Mouse (Mus musculus) G1E (cell line): Measurements from ENCODE around the gene Aldh4a1. TPM values are rescaled to one million over a fixed set of nuclear protein-coding genes. Genes with fewer than 3 reads are reported as not detected.

Source experiments
- ATAC-seq: 2 replicates; pipeline ENCODE4 v1.8.0; 2016; ENCODE audit warnings: mild to moderate bottlenecking; ENCODE audit not compliant: insufficient number of reproducible peaks, poor library complexity, low FRiP score, severe bottlenecking; ENCODE audit errors: extremely low read depth
- DNase-seq: peaks from one replicate; pipeline ENCODE4 v3.0.0; 2012; ENCODE audit warnings: low spot score
- H3K27me3 ChIP-seq: 2 replicates; pipeline ENCODE4 v1.6.1; 2012; ENCODE audit warnings: mild to moderate bottlenecking, low read length, inconsistent platforms; ENCODE audit not compliant: insufficient read depth
- H3K36me3 ChIP-seq: replicated peaks from 2 replicates; pipeline ENCODE3; 2012; ENCODE audit warnings: mild to moderate bottlenecking, inconsistent platforms
- H3K4me1 ChIP-seq: 2 replicates; pipeline ENCODE4 v1.6.1; 2012; ENCODE audit warnings: low read depth, low read length, inconsistent platforms, mixed read lengths; ENCODE audit not compliant: insufficient read depth
- H3K4me3 ChIP-seq: 2 replicates; pipeline ENCODE4 v1.5.1; 2012; ENCODE audit warnings: low read depth, mild to moderate bottlenecking, inconsistent platforms, low read length, moderate library complexity, mixed read lengths
- H3K9me3 ChIP-seq: replicated peaks from 2 replicates; pipeline ENCODE4 v1.6.1; 2012; ENCODE audit warnings: inconsistent platforms
- CTCF ChIP-seq: IDR thresholded peaks from 2 replicates; pipeline ENCODE4 v1.5.1; 2012; ENCODE audit warnings: low read depth, low read length, inconsistent platforms, mixed read lengths
- GATA1 ChIP-seq: IDR thresholded peaks from 2 replicates; pipeline ENCODE4 v1.6.1; 2012; ENCODE audit warnings: borderline replicate concordance, low read length, inconsistent platforms, mixed read lengths
- GATA2 ChIP-seq: IDR thresholded peaks from 2 replicates; pipeline ENCODE4 v1.6.1; 2012; ENCODE audit warnings: low read depth, low read length, inconsistent platforms, borderline replicate concordance
- POLR2AphosphoS5 ChIP-seq: IDR thresholded peaks from 2 replicates; pipeline ENCODE4 v1.6.1; 2012; ENCODE audit warnings: low read depth, low read length, inconsistent platforms; ENCODE audit not compliant: insufficient replicate concordance
- TAL1 ChIP-seq: conservative IDR thresholded peaks from 2 replicates; pipeline ENCODE4 v1.6.1; 2012; ENCODE audit warnings: low read depth, low read length, inconsistent platforms, mixed read lengths
- polyA plus RNA-seq: library from polyadenylated mRNA; stranded (reverse); fragments of >175 nt; gene quantifications from 2 replicates; pipeline ENCODE4 v1.2.3, GENCODE M21; 2012
- total RNA-seq, 2 experiments: library from RNA; stranded (forward) in 1 of 2; stranded (reverse) in 1 of 2; fragments of 200-1000 nt in 1 of 2; fragments of >200 nt in 1 of 2; fragmentation: Nextera tagmentation in 1 of 2; gene quantifications; 2 replicates each; pipeline ENCODE4 v1.2.3; 2014 to 2017

Gene Aldh4a1
- total and polyA plus RNA-seq, 3 experiments: 13.3 to 44.1 (median 17.7) TPM

GRCm38 (mm10) chr4:139576251-139576880 lies 46.3 kb upstream of the Aldh4a1 start:
- Histone ChIP-seq H3K36me3 (no peaks in the 10 kb centered on the region), H3K4me1 (peaks cover 20% of the 10 kb centered on the region), H3K4me3 (no peak overlapping the region), H3K27me3 (peaks cover 50% of the 10 kb centered on the region), H3K9me3 (peaks cover 16% of the 10 kb centered on the region)
- ATAC-seq: no peak
- TF ChIP-seq CTCF (no peak), GATA1 (no peak), POLR2AphosphoS5 (no peak), GATA2 (no peak), TAL1 (no peak)
- no peak for DNase-seq

- Histone ChIP-seq H3K9me3 (peaks cover 16% of the 10 kb centered on the region), H3K4me1 (peaks cover 20% of the 10 kb centered on the region), H3K27me3 (peaks cover 55% of the 10 kb centered on the region), H3K4me3 (no peak overlapping the region), H3K36me3 (no peaks in the 10 kb centered on the region)
- no peak for DNase-seq
- no peak for ATAC-seq
- no peak for TF ChIP-seq GATA1
- TF ChIP-seq CTCF: no peak
- TF ChIP-seq GATA2: no peak
Observed at GRCm38 (mm10) chr4:139577006-139577405, 45.7 kb upstream of the Aldh4a1 start.

- no peak for DNase-seq
- TF ChIP-seq GATA1: no peak
- no peak for TF ChIP-seq CTCF
- no peak for TF ChIP-seq POLR2AphosphoS5
- no peak for TF ChIP-seq GATA2
- TF ChIP-seq TAL1: no peak
- Histone ChIP-seq H3K27me3 (peaks cover 59% of the 10 kb centered on the region), H3K4me3 (no peak overlapping the region), H3K9me3 (peaks cover 16% of the 10 kb centered on the region), H3K4me1 (peaks cover 20% of the 10 kb centered on the region), H3K36me3 (no peaks in the 10 kb centered on the region)
- no peak for ATAC-seq
Observed at GRCm38 (mm10) chr4:139578389-139578788, 44.3 kb upstream of the Aldh4a1 start.

GRCm38 (mm10) chr4:139579003-139579402 lies 43.7 kb upstream of the Aldh4a1 start:
- H3K4me1 ChIP-seq: peaks cover 16% of the 10 kb centered on the region
- ATAC-seq (no peak), DNase-seq (no peak)
- peaks cover 16% of the 10 kb centered on the region for H3K9me3 ChIP-seq
- H3K27me3 ChIP-seq: peaks cover 55% of the 10 kb centered on the region
- TF ChIP-seq POLR2AphosphoS5: no peak
- no peak for TF ChIP-seq GATA2
- TF ChIP-seq TAL1: no peak
- TF ChIP-seq CTCF: no peak
- no peaks in the 10 kb centered on the region for H3K36me3 ChIP-seq
- no peak overlapping the region for H3K4me3 ChIP-seq

- ATAC-seq (no peak), DNase-seq (no peak)
- Histone ChIP-seq H3K36me3 (no peaks in the 10 kb centered on the region), H3K4me3 (no peak overlapping the region), H3K4me1 (peaks cover 11% of the 10 kb centered on the region), H3K9me3 (peaks cover 12% of the 10 kb centered on the region), H3K27me3 (peaks cover 56% of the 10 kb centered on the region)
- no peak for TF ChIP-seq GATA2
- TF ChIP-seq TAL1: no peak
- no peak for TF ChIP-seq POLR2AphosphoS5
- TF ChIP-seq GATA1: no peak
- TF ChIP-seq CTCF: no peak
Observed at GRCm38 (mm10) chr4:139579466-139579865, 43.2 kb upstream of the Aldh4a1 start.

GRCm38 (mm10) chr4:139580663-139581336 lies 41.9 kb upstream of the Aldh4a1 start:
- Histone ChIP-seq H3K9me3 (no peaks in the 10 kb centered on the region), H3K27me3 (peaks cover 47% of the 10 kb centered on the region), H3K4me1 (no peaks in the 10 kb centered on the region; the same call in 1 of the 2 replicates), H3K4me3 (no peak overlapping the region), H3K36me3 (no peaks in the 10 kb centered on the region)
- no peak for ATAC-seq
- no peak for TF ChIP-seq GATA2
- TF ChIP-seq GATA1: no peak
- TF ChIP-seq TAL1: no peak
- TF ChIP-seq POLR2AphosphoS5: no peak
- no peak for TF ChIP-seq CTCF
- no peak for DNase-seq
